Mouse (Mus musculus): ENCODE data around the gene Rgs10. TPM values are rescaled to one million over a fixed set of nuclear protein-coding genes. Genes with fewer than 3 reads are reported as not detected.

The Rgs10 gene
- total and polyA plus RNA-seq, 3 experiments, result 5.4 to 7.4 (median 6.5) TPM

- dilution Hi-C loops (cut with MboI; ENCODE audit: extremely low pct_ligation_motif_present, extremely low pct_unique_long_range_greater_than_20kb, low sequenced_read_pairs), result no loop called here
- no peak overlapping the region for H3K27ac ChIP-seq (ENCODE audit: insufficient read depth, low read depth)
These were observed 42.3 kb downstream of the Rgs10 start for GRCm38 (mm10) chr7:128376206-128376701.

GRCm38 (mm10) chr7:128374156-128374555 is 44.4 kb downstream of the Rgs10 start:
- no peak overlapping the region for H3K9ac ChIP-seq (ENCODE audit: insufficient read depth, low read depth)
- no peaks in the 10 kb centered on the region for H3K4me1 ChIP-seq (ENCODE audit: control insufficient read depth in 1 of 2, insufficient read depth in 2 of 2)

More at GRCm38 (mm10) chr7:128376206-128376701, 42.3 kb downstream of the Rgs10 start:
- in situ Hi-C loops (cut with MboI; ENCODE audit: low pct_ligation_motif_present, low pct_unique_long_range_greater_than_20kb, low sequenced_read_pairs), result no loop called here
- H3K4me3 ChIP-seq (replicated peaks in 1 of 3; ENCODE audit: low read depth in 2 of 3, low read length in 2 of 3, poor library complexity in 1 of 3), result no peak overlapping the region
- H3K4me2 ChIP-seq (ENCODE audit: insufficient read depth, low read depth, poor library complexity, severe bottlenecking), result no peak overlapping the region
- no peaks in the 10 kb centered on the region for H3K79me2 ChIP-seq (replicated peaks; ENCODE audit: control insufficient read depth, extremely low read depth, insufficient read depth, poor library complexity, severe bottlenecking)
- TF ChIP-seq E2F4 (IDR thresholded peaks at IDR 0.05; ENCODE audit: insufficient replicate concordance, low read depth, low read length) (no peak), BHLHE40 (IDR thresholded peaks at IDR 0.05; ENCODE audit: low read depth, low read length) (no peak), JUND (conservative IDR thresholded peaks at IDR 0.05; ENCODE audit: low read depth, low read length) (no peak), JUN (IDR thresholded peaks at IDR 0.05; ENCODE audit: insufficient read depth, low read depth, low read length) (no peak), NELFE (IDR thresholded peaks at IDR 0.05; ENCODE audit: low read depth, low read length) (no peak), ZKSCAN1 (IDR thresholded peaks at IDR 0.05; ENCODE audit: borderline replicate concordance, low read depth, low read length) (no peak), MAFK (IDR thresholded peaks at IDR 0.05; ENCODE audit: insufficient replicate concordance, low read length) (no peak)
- no peaks in the 10 kb centered on the region for H3K27me3 ChIP-seq (replicated peaks)
- peaks cover 7% of the 10 kb centered on the region for H3K9me3 ChIP-seq (replicated peaks; ENCODE audit: low read length)
- DNase-seq (ENCODE audit: extremely low read depth), result no peak
- H3K4me1 ChIP-seq (ENCODE audit: control insufficient read depth in 1 of 2, insufficient read depth in 2 of 2), result peaks cover 0 to 3% of the 10 kb centered on the region in 2 experiments; a peak in 2 of 4 replicates
- H3K9ac ChIP-seq (ENCODE audit: insufficient read depth, low read depth), result no peak overlapping the region
- H3K36me3 ChIP-seq (replicated peaks in 1 of 2; ENCODE audit: control insufficient read depth in 1 of 2, insufficient read depth in 1 of 2, low read length in 1 of 2), result no peaks in the 10 kb centered on the region

GRCm38 (mm10) chr7:128373751-128374150 is 44.8 kb downstream of the Rgs10 start:
- Histone ChIP-seq H3K36me3 (replicated peaks in 1 of 2; ENCODE audit: control insufficient read depth in 1 of 2, insufficient read depth in 1 of 2, low read length in 1 of 2) (no peaks in the 10 kb centered on the region), H3K9ac (ENCODE audit: insufficient read depth, low read depth) (no peak overlapping the region), H3K79me2 (replicated peaks; ENCODE audit: control insufficient read depth, extremely low read depth, insufficient read depth, poor library complexity, severe bottlenecking) (no peaks in the 10 kb centered on the region), H3K27ac (ENCODE audit: insufficient read depth, low read depth) (no peak overlapping the region), H3K27me3 (replicated peaks) (no peaks in the 10 kb centered on the region), H3K4me1 (ENCODE audit: control insufficient read depth in 1 of 2, insufficient read depth in 2 of 2) (no peaks in the 10 kb centered on the region), H3K9me3 (replicated peaks; ENCODE audit: low read length) (peaks cover 7% of the 10 kb centered on the region), H3K4me3 (replicated peaks in 1 of 3; ENCODE audit: low read depth in 2 of 3, low read length in 2 of 3, poor library complexity in 1 of 3) (no peak overlapping the region), H3K4me2 (ENCODE audit: insufficient read depth, low read depth, poor library complexity, severe bottlenecking) (no peak overlapping the region)
- in situ Hi-C loops (cut with MboI; ENCODE audit: low pct_ligation_motif_present, low pct_unique_long_range_greater_than_20kb, low sequenced_read_pairs), result loop anchor here (5.0 kb wide), 2 partner anchors 34 to 324 kb away; no protein-coding TSS in a partner anchor
- dilution Hi-C loops (cut with MboI; ENCODE audit: extremely low pct_ligation_motif_present, extremely low pct_unique_long_range_greater_than_20kb, low sequenced_read_pairs), result no loop called here
- DNase-seq (ENCODE audit: extremely low read depth), result no peak
- TF ChIP-seq ZC3H11A (IDR thresholded peaks at IDR 0.05; ENCODE audit: low read depth, low read length) (no peak), SIN3A (IDR thresholded peaks at IDR 0.05; ENCODE audit: low read length) (no peak), MAZ (IDR thresholded peaks at IDR 0.05; ENCODE audit: low read depth, low read length) (no peak), EP300 (IDR thresholded peaks at IDR 0.05; ENCODE audit: low read length) (no peak), MYC (IDR thresholded peaks at IDR 0.05; ENCODE audit: low read depth, low read length) (no peak), ZMIZ1 (IDR thresholded peaks at IDR 0.05; ENCODE audit: low read depth, low read length) (no peak), CTCF (conservative IDR thresholded peaks at IDR 0.05 in 1 of 2, IDR thresholded peaks at IDR 0.05 in 1 of 2; ENCODE audit: low read depth in 2 of 2, low read length in 2 of 2) (no peak), NRF1 (IDR thresholded peaks at IDR 0.05; ENCODE audit: low read depth, low read length) (no peak), JUN (IDR thresholded peaks at IDR 0.05; ENCODE audit: insufficient read depth, low read depth, low read length) (no peak), MEF2A (IDR thresholded peaks at IDR 0.05; ENCODE audit: borderline replicate concordance, low read depth, low read length) (no peak), PAX5 (IDR thresholded peaks at IDR 0.05; ENCODE audit: low read length) (no peak)

More at GRCm38 (mm10) chr7:128374156-128374555, 44.4 kb downstream of the Rgs10 start:
- no peak for TF ChIP-seq ZC3H11A (IDR thresholded peaks at IDR 0.05; ENCODE audit: low read depth, low read length)
- TF ChIP-seq ZKSCAN1 (IDR thresholded peaks at IDR 0.05; ENCODE audit: borderline replicate concordance, low read depth, low read length), result no peak
- no peak for TF ChIP-seq JUN (IDR thresholded peaks at IDR 0.05; ENCODE audit: insufficient read depth, low read depth, low read length)
- TF ChIP-seq USF2 (conservative IDR thresholded peaks at IDR 0.05; ENCODE audit: low read depth, low read length), result no peak
- no peak overlapping the region for H3K4me2 ChIP-seq (ENCODE audit: insufficient read depth, low read depth, poor library complexity, severe bottlenecking)
- peaks cover 7% of the 10 kb centered on the region for H3K9me3 ChIP-seq (replicated peaks; ENCODE audit: low read length)
- dilution Hi-C loops (cut with MboI; ENCODE audit: extremely low pct_ligation_motif_present, extremely low pct_unique_long_range_greater_than_20kb, low sequenced_read_pairs) (no loop called here), in situ Hi-C loops (cut with MboI; ENCODE audit: low pct_ligation_motif_present, low pct_unique_long_range_greater_than_20kb, low sequenced_read_pairs) (loop anchor here (5.0 kb wide), 2 partner anchors 33 to 323 kb away; no protein-coding TSS in a partner anchor)
- DNase-seq (ENCODE audit: extremely low read depth), result no peak
- no peak overlapping the region for H3K27ac ChIP-seq (ENCODE audit: insufficient read depth, low read depth)
- no peaks in the 10 kb centered on the region for H3K27me3 ChIP-seq (replicated peaks)
- H3K4me3 ChIP-seq (replicated peaks in 1 of 3; ENCODE audit: low read depth in 2 of 3, low read length in 2 of 3, poor library complexity in 1 of 3), result no peak overlapping the region
- H3K36me3 ChIP-seq (replicated peaks in 1 of 2; ENCODE audit: control insufficient read depth in 1 of 2, insufficient read depth in 1 of 2, low read length in 1 of 2), result no peaks in the 10 kb centered on the region
- H3K79me2 ChIP-seq (replicated peaks; ENCODE audit: control insufficient read depth, extremely low read depth, insufficient read depth, poor library complexity, severe bottlenecking), result no peaks in the 10 kb centered on the region

All from CH12.LX (cell line).